Mouse (Mus musculus) adrenal gland, adult 18-20 months (tissue): Measurements from ENCODE around the gene Ccnb1. TPM values are rescaled to one million over a fixed set of nuclear protein-coding genes. Genes with fewer than 3 reads are reported as not detected.

ENCODE experiments used
- total RNA-seq, 2 experiments: library from RNA; stranded (reverse); gene quantifications; 1 replicate in 1 of 2; 2 replicates in 1 of 2; pipeline ENCODE4 v1.2.3; 2021

The Ccnb1 gene
- total RNA-seq, 2 experiments from 2014 or later = 0.64 to 2.5 TPM

Other genes starting within 250 kb of the Ccnb1 start
- 10 to 100 TPM in 1 of 2 experiments, 1 to 10 TPM in 1; 2.5 to 22.2 TPM for gene Ocln, start 233.9 kb downstream of the Ccnb1 start, total RNA-seq
- gene Marveld2, start 169.6 kb downstream of the Ccnb1 start, total RNA-seq = under 1 TPM; 0.42 to 0.50 TPM
- 10 to 100 TPM; 70.0 to 71.9 TPM for gene Ak6, start 135.6 kb downstream of the Ccnb1 start, total RNA-seq
- 10 to 100 TPM; 21.3 to 21.8 TPM for gene Rad17, start 135.5 kb downstream of the Ccnb1 start, total RNA-seq
- gene Taf9, start 135.0 kb downstream of the Ccnb1 start, total RNA-seq = 10 to 100 TPM; 12.7 to 13.5 TPM
- 1 to 10 TPM in 1 of 2 experiments, under 1 TPM in 1; 0.66 to 1.3 TPM for gene Ccdc125, start 116.9 kb downstream of the Ccnb1 start, total RNA-seq
- 10 to 100 TPM; 33.7 to 36.7 TPM for gene Cdk7, start 55.6 kb downstream of the Ccnb1 start, total RNA-seq
- 100 to 1,000 TPM; 111 to 155 TPM for gene Mrps36, start 41.9 kb downstream of the Ccnb1 start, total RNA-seq
- gene Cenph, start 10.7 kb downstream of the Ccnb1 start, total RNA-seq = under 1 TPM in 1 of 2 experiments, not detected in 1; 0.22 TPM
- gene Slc30a5, start 46.9 kb upstream of the Ccnb1 start, total RNA-seq = 10 to 100 TPM; 39.9 to 45.7 TPM